Mouse (Mus musculus) urinary bladder, postnatal 4 days (tissue): ENCODE measurements around the gene Lcn2.
"Not testable (repeated sequence)": the region's sequence is repeated elsewhere in the genome, so short reads cannot be mapped to it uniquely, and the experiment has no call there.

Source experiments
- DNase-seq, 2 experiments: peaks; one replicate each; pipeline ENCODE4 v3.0.0; 2021 to 2022; ENCODE audit warnings: low spot score in 2 of 2

Gene Lcn2

DNA sequence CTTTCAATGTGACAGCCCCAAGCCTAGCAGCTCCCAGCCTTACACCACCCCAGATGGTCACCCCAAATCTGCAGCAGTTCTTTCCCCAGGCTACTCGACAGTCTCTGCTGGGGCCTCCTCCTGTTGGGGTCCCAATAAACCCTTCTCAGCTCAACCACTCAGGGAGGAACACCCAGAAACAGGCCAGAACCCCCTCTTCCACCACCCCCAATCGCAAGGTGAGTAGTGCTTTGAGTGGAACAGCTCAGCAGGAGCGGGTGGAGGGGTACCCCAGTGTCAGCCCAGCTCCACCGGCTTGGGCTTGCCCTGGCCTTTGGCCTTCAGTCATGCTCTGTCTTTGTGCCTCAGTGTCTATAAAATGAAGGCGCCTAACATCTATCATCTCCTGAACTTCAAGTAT lies 20.7 kb downstream of the Lcn2 start:
- DNase-seq: no peak

DNA sequence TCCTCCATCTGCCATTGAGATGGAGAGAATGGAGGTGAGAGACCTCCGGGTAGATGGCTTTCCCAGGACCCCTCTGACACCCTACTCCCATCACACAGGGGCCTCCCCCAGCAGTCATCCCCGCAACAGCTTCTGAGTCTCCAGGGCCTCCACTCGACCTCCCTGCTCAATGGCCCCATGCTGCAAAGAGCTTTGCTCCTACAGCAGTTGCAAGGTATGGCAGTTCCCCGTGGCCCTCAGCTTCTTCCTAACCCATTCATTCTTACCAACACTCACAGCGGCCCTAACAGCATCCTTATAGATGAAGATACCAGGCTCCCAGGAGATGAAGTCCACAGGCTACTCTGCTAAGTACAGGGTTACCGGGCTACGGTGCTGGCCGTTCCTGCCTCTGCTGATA lies 23.9 kb downstream of the Lcn2 start:
- no peak for DNase-seq

DNA sequence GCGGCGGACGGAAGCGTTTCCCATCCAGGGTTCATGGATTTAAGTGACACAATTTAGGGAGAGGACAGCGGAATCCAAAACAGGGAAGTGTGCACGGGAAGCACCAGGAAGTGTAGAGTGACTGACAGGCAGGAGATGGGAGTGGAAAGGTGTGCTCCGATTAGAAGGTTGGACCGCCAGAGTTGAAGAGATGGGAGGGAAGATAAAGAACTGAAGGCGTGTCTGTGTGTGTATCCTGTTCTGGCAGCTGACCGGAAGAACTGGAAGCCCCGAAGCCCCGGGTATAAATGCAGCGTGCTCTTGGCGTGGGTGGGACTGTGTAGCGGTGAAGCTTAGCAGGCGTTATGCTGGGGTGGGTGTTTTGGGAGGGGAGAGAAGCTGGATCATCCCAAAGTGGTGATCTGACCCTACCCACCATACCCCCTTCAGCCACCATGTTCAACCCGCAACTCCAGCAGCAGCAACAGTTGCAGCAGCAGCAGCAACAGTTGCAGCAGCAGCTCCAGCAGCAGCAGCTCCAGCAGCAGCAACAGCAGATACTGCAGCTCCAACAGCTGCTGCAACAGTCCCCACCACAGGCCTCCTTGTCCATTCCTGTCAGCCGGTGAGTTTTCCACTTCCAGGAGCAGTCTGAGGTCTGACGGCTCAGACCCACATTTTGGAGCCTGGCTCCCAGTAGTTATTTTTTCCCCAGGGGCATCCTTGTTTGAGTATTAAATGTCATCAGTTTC lies 24.5 kb downstream of the Lcn2 start:
- DNase-seq: no peak

DNA sequence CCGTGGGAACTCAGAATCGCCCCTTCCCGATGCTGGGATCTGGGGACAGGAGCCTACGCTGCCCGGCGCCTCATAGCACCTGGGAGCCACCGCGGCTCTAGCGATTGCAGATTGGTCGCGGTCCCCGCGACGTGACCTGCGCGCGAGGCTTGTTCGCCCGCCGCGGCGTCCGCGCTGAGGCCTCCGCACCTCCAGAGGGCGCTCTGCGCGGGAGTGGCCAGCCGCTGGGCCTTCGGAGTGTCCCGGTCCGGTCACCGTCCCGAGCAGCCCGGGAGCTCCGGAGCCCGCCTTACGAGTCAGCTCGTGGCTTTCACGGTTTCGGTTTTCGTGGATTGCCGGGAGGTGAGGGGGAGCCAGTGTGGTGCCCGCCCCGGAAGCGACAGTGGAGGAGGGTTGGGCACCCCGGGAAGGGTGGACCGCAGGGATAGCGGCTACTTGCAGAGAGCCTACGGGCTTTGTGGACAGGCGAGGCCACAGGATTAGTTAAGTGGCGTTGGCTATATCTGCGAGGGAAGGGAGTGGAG lies 25.2 kb downstream of the Lcn2 start:
- DNase-seq: peak; percentile 87 to 89

DNA sequence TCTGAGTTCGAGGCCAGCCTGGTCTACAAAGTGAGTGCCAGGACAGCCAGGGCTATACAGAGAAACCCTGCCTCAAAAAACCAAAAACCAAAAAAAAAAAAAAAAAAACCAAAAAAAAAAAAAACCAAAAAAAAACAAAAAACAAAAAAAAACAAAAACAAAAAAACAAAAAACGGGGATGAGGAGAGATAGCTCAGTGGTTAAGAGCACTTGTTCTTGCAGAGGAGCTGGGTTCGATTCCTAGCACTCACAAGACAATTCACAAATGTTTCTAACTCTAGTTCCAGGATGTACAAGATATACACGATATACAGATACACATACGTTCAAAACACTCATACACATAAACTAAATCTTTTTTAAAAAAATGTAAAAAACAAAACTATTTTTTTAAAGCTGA lies 25.8 kb downstream of the Lcn2 start:
- not testable (repeated sequence) for DNase-seq

DNA sequence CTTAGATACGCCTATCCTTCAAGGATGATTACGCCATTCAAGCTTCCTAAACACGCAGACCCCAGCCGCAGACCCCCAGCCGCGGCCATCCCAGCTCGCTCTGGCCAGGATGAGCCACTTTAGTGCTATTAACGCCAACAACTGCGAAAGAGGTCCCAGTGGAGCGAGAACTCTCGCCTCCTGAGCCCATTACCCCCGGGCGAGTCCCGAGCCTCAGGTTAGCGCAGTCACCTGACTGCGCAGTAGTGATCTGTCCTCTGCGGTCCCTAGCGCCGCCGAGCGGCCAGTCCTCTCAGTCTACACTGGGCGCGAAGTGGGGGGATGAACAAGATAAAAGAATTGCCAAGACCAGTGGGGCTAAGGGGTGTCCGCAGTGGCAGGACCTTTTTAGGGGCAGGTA lies 26.6 kb downstream of the Lcn2 start:
- DNase-seq: peak; percentile 53 to 75

DNA sequence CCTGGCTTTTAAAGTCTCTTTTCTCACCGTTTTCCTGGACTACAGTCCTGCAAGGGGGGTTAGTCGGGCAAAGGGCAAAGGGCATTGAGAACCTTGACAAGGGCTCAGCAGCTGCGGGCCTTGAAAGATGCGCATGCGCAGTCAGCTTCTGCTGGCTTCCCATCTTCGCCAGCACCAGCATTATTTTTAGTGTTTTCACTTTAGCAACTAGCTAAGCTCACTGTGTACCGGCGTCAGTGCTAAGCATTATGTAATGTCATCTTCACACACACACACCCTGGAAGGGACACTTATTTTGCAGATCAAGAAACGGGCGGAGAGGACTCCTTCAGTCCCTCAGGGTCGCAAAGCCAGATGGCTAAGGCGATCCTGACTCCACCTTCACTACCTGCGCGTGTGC lies 27.3 kb downstream of the Lcn2 start:
- DNase-seq: peak in 1 of 2 experiments; percentile 54

DNA sequence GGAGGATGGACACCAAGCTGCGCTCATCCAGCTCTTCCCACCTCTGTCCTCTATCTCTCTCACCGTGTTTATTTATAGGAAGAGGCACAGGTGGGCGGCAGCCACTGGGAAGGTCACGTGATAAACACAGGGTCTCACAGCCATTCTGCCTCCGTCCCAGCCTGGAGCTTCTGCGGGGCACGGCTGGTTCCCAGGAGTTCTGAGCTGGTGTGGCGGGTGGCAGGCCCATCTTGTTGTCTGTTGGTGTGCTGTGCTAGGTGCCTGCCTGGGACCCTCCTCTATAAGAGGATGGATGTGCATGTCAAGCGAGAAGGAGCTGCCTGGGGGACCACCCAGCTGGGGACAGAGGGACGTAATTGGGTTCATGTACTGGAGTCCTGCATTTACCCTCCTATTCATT lies 29.7 kb downstream of the Lcn2 start:
- DNase-seq: no peak

DNA sequence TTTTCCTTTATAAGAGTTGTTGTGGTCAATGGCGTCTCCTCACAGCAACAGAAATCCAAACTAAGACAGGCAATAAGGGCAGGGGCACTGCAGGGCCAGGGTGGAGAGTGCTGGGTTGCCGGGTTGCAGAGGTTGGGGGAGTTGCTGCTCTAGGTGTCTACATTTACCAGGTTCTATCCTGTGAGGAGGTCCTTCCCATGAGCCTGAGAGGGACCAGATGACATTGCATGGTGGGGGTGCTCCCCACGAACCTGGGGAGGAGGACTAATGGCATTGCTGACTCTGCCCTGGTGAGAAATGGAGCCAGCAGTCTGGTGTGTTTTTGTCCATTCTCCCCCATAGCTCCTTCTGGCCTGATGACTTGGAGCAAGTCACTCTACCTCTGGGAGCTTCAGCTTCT lies 30.3 kb downstream of the Lcn2 start:
- DNase-seq: no peak

DNA sequence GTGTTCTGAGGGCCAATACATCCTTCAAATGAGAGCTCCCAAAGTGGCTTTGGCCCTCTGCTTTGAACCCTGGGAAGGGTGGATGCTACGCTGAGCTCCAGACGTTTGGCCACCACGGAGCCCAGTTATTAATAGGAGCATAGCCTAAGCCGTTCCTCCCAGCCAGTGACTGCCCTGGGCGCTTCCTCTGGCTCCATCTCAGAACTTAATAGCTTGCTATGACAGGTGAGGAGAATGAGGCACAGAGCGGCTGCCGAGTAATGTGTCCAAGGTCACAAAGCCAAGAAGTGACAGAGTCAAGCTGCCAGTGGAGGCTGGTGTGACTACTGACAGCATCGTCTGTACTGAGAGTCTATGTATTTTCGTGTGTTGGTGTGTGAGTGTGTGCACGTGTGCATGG lies 31.8 kb downstream of the Lcn2 start:
- no peak for DNase-seq

DNA sequence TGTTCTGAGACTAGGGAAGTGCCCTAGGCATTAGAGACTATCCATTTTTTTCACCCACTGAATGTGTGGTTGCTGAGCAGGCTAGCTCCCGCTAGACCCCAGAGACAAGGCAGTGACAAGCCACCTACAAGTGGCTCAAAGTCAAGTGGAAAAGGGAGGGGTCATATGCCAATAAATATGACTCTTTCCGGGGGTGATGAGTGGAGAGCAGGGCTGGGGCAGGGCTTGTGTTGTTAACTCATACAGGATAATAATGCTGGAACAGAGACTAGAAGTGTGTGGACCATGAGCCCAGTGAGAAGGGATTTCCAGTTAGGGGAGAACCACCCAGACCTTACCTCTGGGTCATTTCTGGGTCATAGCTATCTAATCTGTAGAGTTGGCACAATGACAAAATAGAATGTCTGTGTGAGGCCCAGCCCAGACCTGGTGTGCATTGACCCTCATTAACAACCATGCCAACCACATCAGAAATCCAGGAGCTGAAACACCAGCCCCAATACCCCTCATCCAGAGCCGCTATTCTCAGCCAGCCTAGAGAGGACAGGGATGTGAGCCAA lies 33.6 kb downstream of the Lcn2 start:
- DNase-seq: no peak

DNA sequence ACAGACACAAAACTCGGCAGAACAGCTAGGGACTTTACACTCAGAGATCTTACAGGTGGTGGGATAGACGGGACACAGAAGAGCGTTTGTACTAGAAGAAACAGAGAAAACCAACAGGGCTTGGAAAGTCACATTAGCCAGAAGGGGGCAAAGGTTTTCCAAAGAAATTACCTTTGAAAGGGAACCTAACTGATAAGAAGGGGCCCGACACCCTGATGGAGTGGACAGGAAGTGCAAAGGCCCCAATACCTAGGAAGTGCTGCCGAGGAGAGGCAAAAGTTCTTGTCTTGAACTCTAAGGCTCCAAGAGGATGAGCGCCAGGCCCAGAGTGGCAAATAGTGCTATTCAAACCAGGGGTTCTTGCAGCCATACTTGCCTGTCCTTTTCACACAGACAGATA lies 34.2 kb downstream of the Lcn2 start:
- DNase-seq: no peak

DNA sequence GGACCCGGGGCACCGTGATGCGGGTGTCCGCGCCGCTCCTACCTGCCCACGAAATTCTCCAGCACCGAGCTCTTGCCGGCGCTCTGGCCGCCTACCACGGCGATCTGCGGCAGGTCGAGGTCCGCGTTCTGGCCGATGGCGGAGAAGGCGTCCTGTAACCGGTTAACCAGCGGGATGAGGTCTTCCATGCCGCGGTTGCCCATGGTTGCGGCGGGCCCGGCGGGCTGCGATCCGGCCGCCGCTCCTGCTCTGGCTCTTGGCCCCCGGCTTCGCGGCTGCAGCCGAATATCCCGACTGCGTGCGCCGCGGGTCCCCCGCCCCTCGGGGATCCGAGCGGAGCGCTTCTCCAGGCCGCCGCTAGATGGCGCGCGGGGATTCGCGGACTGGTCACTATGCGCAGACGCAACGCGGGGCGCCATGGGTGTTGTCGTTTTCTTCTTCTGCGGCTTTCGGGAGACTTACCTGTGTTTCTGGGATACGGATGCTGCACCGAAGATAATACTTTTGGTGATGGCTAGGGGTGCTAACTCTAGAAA lies 35.0 kb downstream of the Lcn2 start, which contains the start of gene Dnm1:
Dnm1 (minus strand) TSS at position 332 of the 536 bp plus-strand sequence.
- DNase-seq: peak; percentile 88 to 94

DNA sequence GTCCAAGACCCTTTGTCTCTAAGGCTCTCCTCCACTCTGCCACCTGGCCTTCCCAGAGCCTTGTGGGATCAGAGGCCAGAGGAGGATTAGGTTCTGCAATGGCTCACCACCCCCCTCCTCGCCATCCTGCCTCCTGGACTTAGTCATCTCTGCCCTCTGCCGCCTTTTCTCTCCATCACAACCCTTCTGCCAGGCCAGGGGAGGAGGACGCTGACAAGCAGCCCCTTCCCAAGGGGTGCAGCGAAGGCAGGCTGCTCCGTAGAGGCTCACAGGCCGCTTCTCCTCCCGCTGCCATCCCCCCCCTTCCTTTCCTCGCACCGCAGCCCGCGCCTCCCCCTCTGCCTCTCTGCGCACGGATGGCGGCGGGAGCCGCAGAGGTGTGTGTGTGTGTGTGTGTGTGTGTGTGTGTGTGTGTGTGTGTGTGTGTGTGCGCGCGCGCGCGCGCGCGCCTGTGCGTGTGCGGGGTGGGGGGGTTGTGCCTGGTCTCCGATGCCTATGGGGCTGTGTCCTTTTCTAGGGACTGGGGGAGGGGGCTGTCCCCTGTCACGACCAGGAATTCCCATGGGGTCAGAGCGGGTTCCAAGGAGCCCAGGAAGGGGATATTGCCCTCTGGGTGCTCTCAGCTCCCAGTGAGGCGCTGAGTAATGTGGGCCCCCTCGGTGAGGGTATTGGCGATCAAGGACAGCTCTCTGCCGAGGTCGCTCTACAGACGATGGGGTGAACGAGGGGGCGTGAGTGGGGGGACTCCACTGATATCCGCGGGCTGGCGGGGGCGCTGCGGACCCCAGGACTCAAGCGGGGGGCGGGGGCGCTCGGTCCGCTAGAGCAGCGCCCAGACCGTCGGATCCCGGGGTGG lies 35.7 kb downstream of the Lcn2 start, which contains the start of gene Ciz1:
Ciz1 (plus strand) TSS at position 177 of the 856 bp plus-strand sequence.
- DNase-seq: no peak

DNA sequence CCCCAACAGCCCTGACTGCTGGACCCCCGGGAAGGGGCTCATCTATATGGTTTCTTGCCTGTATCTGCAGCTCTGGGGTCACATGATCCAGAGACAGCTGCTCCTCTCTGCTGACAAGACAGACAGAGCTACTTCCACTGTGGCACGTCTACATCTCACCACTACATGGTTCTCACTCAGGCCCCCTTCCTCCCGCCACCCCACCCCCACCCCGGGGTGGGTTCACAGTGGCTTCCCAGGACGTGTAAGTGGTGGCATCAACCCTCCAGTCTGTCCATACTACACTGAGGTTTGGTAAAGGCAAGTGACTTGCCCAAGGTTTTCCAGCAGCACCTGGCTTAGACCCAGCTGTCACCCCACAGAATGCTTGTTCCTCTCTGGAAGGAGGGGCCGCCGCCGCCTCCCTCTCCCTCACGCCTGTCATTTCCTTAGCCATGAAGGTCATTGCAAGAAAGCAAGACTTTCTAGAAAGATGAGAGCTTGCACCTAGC lies 36.5 kb downstream of the Lcn2 start:
- no peak for DNase-seq

DNA sequence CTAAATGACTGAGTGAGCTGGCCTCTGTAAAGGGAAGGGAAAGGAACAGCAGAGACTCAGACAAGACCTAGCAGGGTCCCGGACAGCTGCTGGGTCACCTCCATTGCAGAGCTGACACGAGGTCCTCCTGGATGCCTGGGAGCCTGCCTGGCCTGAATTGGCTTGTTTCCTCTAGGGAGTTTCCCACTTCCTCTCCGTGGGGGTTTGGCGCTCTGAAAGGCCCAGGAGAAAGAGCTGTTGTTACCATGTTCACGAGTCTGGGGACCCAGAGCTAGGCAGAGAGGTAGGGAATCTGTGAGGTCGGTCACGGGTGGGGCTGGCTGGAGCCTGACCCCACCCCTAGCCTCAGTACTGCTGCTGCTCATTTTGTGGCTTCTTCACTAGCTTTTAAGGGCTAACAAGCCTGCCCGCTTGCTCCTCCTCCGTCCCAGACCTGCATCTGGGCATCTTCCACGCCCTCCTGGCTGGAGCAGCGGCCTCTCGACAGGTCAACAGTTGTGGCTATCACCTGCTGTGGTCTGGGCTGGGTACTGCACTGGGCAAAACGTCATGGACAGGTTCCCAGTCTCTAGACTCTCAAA lies 37.5 kb downstream of the Lcn2 start:
- no peak for DNase-seq

DNA sequence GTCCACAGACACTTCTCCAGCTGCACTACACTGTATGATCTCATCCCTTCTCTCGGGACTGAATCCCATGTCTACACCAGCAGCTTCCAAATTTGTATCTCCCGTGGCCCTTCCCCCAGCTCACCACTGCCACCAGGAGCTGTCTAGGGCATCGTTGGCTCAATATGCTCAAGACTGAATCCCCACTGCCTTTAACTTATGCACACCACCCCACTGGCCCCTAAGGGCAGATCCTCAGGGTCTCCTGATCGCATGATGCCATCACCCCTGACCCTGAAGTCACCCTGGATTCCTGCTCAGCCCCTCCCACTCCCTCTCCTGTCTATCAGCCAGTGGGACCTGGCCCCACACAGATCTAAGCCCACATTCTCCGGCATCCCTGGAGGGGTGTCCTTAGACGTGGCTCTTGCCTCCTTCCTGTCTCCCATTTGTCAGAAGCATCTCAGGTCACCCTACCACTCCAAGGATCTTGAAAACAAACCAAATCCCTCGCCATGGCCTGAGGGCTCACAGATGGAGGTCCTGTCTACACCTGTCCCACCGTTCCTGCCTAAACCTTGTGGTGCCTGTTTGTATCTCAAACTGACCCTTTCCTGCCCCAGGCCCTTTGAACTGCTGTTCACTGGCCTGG lies 38.3 kb downstream of the Lcn2 start:
- no peak for DNase-seq

DNA sequence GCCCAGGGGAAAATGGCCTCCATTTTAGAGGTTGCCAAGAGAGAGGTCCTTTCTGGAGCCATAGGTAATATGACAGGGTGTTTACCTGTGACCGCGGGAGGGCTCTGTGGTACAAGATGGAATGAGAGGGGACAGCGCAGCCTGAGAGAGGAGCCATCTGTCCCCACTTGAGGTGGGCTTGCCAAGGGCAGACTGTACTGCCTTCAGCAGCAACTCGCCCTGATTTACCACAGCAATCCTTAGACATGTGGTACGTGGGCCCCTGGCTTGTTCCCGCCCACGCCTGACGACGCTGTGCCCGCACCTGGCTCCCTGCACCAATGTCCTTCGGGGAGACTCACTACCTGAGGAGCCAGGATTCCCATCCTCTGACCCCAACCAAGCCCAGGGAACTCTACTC lies 39.7 kb downstream of the Lcn2 start:
- DNase-seq: no peak

DNA sequence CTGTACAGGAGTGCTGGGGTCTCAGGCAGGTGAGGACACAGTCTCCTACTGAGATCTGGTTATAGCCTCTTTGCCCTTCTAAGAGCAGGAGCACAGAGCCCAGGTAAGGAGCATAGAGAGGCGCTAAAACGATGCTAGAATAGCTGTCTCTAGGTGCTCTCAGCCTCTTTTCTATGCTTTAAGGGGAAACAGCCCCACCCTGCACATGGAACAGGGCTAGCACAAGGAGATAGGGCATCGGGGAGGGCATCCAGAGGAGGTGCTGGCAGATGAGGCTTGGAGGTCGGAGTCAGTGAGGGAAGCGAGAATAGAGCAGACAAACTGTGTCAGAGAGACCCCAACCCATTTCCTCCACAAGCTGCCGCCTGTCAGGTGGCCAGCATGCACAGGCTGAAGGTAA lies 41.0 kb downstream of the Lcn2 start:
- no peak for DNase-seq

DNA sequence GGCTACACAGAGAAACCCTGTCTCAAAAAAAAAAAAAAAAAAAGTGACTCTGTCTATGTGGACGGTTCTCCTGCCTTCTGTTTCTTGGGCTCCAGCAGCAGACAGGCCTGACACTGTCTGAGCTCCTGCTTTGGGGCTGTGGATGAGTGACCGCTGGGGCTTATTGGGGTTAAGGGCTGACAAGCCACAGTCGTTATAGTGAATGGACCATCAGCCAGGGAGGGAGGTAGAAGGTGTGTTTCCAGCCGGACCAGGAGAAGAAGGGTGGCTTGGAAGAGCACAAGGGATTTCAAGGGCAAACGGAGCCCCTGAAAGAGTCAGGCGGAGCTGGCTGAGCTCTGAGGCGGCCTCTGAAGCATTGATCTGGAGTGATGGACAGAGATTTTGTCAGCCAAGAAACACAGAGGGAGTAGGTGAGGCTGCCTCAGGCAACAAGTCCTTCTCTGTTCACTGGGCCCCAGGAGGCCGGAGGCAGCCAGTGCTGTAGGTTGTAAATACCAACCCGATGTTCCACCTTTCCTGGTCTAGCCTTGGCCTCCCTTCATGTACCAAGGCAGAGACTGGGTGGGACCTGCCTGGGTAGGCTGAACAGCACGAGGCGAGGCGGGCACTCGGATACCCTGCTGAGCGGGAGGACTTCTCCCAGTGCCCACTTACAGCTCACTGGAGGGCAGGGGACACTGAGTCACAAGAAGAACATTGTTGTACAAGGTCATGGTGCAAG lies 43.3 kb downstream of the Lcn2 start:
- DNase-seq: no peak

DNA sequence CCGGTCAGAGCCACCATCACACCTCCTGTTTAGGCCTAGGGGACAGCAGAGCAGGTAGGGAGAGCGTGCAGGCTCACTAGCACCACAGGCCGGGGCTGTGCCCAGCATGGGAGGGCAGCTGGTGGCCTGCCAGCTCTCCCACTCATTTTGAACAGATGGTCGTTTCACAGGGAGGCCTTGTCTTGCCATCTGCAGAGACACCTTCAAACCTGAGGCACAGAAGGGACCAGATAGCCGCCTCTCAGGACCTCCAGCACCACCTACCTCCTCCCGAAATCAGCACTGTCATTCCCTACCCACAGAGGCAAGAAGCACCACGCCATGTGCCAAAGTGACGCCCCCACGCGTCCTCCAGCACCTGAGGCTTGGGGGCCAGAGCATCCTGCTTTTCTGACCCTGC lies 44.0 kb downstream of the Lcn2 start:
- no peak for DNase-seq
